Mouse (Mus musculus): ENCODE data around the gene Phactr2.
A peak's percentile ranks its signal among the peaks of the same experiment; 100 is the strongest.

The Phactr2 gene

DNA sequence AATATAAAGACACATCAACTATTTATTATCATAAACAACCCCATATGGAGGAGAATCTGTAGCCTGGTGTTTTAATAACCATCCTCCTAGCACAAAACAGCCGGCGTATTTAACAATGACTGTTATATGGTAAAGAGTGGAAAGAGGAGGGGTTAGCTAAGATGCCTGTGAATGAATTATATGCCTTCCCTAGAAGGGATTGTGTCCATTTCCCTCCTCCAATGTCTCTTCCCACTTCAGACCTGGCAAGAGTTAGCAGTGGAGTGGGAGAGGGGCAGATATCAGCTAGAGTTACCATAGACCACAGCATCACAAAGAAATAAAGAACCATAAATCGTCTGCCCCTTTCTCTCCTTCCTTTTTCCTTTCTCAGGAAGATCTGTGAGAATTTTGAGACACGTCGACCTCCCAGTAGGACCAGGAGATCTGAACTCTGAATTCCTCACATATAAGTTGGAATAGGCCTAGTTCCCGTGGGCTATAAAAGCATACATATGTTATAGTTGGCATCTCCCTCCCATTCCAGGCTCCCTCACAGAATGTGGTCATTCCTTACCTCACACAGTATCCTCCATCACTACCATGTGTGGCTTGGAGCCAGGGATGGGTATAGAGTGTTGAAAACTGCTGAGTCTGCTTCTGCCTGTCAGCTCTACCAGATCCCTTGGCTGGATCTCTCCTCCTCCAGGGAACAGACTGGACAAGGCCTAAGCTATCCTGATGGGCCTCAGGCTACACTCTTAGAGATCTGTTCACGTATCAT, 25.7 kb downstream of the Phactr2 start:
- no peak for DNase-seq (ENCODE audit: low spot score in 2 of 2)

DNA sequence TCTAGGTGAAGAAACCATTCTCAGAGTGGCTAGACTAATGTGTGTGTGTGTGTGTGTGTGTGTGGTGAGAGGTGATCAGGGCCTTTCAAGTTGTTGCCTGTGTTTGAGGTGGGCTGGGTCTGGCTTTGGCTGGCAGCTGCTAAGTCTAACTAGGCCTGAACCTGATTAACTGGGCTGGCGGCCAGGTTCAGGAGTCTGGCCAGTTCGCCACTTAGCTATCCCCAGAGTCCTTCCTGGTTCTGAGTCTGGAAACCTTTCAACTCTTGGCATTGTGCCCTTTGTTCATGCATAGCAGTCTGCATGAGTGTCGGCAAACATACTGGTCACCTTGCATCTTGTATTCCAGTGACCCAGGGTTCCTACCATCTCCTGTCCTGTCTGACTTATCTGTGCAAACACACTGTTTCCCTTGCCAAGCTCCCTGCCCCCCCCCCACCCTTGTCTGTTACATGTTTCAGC, 27.4 kb downstream of the Phactr2 start:
- no peak for DNase-seq (ENCODE audit: low spot score in 2 of 2)

DNA sequence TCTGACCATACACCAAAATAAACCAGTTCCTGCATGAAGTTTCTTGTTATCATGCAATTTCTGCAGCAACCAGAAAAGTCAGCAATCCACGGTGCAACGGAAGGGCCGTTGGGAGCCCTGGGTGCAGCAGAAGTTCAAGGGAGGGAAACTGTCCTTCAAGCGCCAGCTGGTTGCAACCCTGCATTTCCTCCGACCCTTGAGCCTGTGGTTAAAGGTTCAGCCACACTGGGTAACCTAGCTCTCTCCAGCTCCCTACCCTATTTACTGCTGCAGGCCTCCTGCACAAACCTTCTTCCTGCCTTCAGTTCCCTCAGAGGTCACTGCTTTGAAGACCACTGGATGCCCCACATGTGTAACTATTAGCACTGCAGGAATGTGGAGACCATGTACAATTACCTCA, 30.0 kb downstream of the Phactr2 start:
- DNase-seq (ENCODE audit: low spot score in 2 of 2): no peak

DNA sequence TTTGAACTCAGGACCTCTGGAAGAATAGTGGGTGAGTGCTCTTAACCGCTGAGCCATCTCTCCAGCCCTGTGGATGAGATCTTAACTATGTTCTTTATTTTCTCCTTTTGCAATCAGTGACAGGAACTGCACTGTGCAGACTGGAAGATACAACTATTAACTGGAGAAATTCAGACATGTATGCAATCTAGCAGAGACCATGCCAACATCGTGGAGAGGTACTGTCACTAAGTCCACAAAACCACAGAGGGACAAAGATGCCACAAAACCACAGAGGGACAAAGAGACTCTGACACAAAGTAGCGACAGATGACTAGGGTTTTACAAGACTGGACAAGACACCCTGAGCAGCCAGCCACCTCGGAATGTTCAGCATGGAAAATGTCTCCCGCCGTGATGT, 30.6 kb downstream of the Phactr2 start:
- no peak for DNase-seq (ENCODE audit: low spot score in 2 of 2)

DNA sequence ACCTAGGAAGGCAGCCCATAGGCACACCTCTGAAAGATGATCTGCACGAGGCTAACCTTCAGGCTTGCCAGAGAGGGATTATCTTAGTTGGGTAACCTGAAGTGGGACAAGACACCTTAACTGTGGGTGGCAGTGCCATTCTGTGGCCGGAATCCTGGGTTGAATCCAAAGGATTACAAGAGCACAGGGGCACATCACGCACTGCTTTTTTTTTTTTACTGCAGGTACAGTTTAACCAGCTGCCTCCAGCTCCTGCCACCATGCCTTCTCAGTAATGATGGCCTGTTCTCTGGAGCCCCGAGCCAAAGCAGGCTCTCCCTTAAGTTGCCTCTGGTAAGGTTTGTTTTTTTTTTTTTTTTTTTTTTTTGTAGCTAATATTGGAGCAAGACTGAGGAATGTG, 33.9 kb downstream of the Phactr2 start:
- DNase-seq (ENCODE audit: low spot score in 2 of 2): no peak

DNA sequence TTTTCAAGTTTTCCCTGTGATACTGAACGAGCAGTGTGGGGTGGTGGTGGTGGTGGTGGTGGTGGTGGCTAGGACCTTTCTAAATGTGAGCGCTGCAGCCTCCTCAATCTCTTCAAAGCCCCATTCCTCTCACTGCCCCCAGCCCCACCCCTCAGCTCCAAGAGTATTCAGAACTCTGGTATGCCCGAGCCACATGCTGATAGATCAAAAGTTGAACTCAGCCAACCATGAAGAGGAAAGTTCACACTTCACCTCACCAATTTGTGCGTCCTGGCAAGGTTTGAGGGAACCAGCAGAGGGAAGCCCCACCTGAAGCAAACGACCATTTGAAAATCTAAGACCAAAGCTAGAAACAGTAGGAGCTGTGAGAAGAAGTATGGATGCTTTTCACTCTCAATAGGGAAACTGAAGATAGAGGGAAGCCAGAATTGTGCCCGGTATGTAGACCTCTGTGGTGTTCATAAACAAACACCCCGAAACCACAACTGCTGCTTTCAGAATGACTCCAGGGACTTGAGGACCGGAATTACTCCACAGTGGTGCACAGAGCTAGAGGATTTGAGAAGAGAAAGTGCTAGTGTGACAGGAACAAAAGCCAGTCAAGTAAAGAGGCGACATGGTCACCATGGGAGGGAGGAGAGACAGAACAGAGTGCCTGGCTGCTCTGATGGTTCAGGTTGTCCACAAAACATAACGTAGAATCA, 35.9 kb downstream of the Phactr2 start:
- DNase-seq (ENCODE audit: low spot score in 2 of 2): no peak

DNA sequence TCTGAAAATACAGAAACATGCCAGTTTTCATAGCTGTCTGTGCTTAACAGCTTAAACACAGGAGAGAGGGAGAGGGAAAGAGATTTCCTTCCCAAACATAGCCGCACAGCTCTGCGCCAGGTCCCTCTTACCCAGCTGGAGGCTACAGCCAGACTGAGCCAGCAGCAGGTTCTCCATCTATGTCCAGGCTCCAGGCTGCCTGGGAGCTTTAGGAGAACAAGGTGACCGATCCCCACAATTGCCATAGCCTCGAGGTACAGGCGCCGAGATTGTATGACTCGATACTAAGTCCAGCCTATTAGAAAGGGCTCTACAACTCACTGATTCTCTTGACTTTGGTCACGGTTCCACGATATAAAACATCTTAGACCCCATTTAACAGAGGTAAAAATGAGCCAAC, 37.2 kb downstream of the Phactr2 start:
- no peak for DNase-seq (ENCODE audit: low spot score in 2 of 2)

DNA sequence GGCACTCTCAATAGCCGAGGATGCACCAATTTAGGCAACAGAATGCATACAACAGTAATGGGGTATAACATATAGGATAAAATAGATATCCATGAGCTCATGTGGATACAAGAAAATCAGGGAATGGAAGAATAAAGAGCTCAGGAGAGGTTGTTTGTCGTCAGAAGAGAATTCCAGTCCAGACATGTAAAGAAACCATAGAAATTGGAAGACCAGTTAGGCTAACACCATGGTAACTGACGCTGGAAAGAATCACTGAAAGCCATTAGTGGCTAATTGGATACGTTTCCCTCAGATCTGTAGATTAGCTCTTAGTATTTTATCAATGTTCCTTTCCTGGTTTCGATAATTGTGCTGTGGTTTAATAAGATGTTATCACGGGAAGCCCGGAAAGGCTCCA, 41.2 kb downstream of the Phactr2 start:
- DNase-seq (ENCODE audit: low spot score in 2 of 2): no peak

DNA sequence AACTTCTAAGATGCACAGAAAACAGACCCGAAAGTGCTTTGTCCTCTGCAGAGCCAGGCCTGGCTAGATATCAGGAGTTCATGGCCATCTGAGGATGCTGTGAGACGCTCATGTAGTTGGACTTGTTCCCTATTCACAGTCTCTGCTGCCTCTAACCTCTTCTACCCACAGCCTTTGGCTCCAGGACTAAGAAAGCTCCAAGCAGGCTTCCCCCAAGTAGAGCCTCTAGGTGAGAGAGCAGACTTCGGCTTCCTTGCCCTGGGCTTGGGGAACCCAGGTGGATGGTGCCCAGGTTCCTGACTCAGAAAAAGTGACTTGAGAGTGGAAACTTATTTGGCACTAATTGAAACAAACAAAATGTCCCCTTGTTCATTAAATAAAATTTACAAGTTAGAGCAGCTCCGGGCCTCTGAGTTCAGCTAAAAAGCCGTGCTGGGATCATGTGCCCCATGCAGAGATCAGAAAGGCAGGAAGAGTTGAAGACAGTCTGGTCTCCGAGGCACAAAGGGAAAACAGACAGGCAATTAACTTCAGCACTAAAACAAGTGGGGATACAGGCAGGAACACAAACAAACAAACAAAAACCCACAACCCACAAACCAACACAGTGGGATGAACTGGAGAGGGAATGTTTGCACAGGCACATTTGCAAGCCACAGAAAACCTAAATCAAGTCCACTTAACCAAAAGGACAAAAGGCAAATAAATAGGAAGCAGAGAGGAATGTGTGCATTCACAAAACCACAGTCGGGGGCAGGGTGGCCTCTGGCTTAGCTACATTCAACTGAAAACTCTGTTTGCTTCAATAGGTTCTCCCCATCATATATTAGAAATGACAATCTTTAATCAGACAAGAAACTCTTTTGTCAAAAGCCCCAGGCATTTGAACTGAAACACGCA, 42.3 kb downstream of the Phactr2 start:
- no peak for DNase-seq (ENCODE audit: low spot score in 2 of 2)

DNA sequence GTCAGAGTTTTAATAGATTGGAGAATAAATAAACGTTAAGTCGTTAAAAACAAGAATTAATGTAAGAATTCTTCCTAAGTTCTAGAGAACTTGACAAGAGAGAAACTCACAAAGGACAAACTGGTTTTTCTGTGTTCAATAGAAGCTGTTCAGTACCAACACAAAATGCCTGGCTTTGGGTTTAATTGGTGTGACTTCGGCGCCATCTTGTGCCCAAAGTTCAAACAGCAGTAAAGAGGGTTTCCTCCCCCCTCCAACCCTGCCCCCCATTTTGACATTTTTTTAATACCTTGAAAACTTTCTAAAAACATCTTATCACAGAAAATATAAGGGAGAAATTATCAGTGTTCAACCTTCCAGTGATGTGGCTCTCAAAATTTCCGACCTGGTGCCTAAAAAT, 44.4 kb downstream of the Phactr2 start:
- DNase-seq (ENCODE audit: low spot score in 2 of 2): peak in 1 of 2 experiments; percentile 44

DNA sequence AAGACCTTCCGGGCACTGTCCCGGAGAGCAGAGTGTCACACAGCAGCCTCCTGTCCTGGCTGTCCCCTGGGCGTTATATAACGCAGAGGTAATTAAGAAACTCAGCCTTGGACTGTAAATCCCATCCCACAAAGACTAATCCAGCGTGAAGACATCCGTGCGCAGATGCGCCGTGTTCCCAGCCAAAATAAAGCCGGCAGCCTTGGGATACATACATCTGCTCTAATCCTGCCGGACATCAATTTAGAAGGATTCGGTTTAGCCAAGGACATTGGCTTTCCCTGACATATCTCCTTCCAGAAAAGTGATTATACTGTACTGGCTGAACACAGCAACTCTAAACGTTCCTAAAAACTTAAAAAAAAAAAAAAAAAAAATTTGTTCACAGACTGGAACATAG, 45.0 kb downstream of the Phactr2 start:
- DNase-seq (ENCODE audit: low spot score in 2 of 2): no peak

DNA sequence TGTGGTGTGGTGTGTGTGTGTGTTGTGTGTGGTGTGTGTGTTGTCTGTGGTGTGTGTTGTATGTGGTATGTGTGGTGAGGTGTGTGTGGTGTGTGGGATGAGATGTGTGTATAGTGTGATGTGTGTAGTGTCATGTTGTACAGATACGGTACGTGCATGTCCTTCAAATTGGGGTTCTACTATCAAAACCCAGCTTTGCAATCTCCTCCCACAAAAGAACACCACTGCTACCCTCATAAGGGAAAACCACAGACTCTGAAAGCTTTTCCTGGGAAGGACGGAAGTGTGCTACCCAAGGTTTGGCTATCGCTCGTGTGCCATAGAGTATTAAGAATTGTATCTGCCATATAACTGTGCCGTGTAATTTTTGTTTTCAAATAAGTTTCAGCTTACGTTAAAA, 45.7 kb downstream of the Phactr2 start:
- no peak for DNase-seq (ENCODE audit: low spot score in 2 of 2)

DNA sequence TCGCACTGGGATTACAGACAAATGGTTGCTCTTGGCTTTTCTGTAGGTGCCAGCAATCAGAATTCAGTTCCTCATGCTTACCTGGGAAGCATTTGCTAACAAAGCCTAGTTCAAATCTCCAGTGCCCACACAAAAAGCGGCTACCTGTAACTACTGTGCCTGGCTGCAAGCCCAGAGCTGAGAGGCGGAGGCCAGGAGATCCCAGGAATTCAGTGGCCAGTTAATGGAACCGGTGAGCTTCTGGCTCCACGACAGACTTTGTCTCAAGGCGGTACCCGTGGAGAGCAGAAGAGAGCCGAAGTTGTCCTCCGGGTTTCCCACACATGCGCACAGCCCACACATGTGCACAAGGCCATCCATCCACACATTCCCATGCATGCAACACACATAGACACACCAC, 46.6 kb downstream of the Phactr2 start:
- DNase-seq (ENCODE audit: low spot score in 2 of 2): no peak

DNA sequence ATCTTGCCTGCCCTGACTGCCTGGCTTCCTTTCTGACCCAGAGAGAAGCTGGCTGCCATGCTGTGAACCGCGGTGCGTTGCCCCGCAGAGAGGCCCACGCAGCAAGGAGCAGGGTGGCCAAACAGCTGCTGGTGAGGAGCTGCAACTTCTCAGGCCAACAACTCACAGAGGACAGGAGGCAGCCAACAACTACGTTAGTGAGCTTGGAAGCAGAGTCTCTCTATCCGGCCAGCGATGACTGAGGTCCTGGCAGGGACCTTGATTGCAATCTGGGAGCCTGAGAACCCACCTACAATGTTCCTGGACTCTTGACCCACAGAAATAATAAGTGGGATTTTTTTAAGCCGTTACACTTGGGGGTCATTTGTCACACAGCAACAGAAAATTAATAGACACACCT, 49.0 kb downstream of the Phactr2 start:
- DNase-seq (ENCODE audit: low spot score in 2 of 2): no peak

DNA sequence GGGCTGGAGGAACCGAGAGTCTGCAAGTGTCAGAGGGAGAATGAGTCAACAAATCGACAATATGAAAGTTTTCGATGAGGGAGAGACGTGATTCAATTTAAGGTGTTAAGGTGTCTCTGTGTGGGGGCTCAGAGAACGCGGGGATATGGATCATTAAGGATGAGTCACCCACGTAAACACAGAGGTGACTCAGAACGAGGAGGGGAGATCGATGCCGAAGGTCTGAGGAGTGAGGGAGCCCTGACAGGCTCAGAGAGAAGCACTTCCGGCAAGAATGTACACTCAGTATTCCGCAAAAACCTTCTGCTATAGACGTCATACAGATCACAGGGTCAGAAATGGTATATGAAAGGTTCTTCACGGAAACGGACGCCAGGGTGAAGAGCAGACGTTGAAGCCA, 49.7 kb downstream of the Phactr2 start:
- no peak for DNase-seq (ENCODE audit: low spot score in 2 of 2)

DNA sequence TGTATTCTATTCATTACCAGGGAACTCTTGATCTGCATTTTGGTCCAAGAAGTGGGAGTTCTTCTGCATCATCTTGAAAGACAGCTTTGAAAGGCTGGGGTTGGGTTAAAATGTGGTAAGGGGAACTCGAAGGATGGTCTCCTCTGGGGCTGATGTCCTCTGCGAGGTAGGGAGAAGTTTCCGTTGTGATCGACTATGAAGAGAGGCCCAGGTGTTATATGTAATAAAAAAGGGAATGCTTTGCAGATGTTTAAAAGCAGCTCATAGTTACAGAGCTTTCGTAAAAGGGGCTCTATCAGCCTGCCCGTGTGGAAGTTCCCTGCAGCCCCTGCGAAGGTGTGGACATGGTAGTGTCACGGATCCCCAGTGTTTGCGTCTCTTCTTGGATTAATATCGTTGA, 50.2 kb downstream of the Phactr2 start:
- DNase-seq (ENCODE audit: low spot score in 2 of 2): no peak

DNA sequence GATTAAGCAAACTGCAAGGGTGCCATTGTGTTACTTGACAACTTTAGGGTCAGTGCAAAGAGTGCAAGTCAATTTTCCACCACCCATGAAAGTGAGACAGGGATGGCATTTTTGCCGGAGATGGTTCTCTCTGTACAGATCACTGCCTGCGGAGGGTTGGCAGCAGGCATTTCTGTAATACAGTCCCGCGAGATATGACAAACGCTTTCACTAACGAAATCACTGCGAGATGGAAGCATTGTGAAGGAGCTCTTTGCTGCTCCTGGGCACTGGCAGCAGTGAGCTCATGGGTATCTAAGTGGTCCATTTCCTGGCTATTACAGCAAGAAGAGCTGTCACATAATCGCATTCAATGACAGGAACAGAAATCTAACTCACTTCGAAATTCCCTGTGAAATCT, 52.1 kb downstream of the Phactr2 start:
- DNase-seq (ENCODE audit: low spot score in 2 of 2): no peak

DNA sequence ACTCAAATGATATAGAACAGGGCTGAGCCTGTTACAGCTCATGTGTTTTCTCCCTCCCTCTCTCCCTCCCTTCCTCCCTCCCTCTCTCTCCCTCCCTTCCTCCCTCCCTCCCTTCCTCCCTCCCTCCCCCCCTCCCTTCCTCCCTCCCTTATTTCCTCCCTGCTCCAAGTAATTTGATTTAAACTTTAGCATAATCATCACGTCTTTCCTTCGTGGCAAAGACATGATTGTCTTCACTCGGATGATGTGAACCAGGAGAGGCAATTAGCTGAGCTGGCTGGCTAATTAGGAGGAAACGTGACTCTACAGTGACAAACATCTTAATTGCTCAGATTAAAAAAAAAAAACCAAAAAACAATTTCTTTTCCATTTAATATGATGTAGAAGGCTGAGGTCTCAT, 55.0 kb downstream of the Phactr2 start:
- DNase-seq (ENCODE audit: low spot score in 2 of 2): no peak

DNA sequence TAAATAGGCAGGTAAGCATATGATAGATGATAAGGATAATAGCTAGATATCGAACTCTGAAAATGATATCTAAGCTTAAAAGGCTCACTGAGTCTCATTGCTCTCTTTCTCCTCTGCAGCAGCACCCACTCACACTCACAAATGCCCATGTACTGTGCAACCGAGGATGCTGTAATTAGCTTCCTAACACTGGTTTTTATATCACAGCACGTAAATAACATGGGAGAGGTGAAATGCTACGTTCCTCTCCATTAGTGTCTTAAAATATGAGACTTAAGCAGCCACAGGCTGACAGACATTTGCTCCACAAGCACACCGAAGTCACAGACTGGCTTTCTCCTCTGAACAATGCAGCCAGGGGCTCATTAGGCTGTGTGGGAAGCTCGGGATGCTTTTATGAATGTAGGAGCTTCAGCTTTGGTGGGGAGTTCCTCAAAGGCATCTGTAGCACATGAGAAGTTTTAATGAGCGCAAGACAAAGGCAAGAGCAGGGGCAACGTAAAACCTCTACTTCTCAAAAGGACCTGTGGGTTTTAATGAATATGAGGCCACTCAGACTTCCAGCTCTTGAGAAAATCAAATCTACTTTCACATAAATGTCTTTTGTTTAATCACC, 58.6 kb downstream of the Phactr2 start:
- DNase-seq (ENCODE audit: low spot score in 2 of 2): no peak

DNA sequence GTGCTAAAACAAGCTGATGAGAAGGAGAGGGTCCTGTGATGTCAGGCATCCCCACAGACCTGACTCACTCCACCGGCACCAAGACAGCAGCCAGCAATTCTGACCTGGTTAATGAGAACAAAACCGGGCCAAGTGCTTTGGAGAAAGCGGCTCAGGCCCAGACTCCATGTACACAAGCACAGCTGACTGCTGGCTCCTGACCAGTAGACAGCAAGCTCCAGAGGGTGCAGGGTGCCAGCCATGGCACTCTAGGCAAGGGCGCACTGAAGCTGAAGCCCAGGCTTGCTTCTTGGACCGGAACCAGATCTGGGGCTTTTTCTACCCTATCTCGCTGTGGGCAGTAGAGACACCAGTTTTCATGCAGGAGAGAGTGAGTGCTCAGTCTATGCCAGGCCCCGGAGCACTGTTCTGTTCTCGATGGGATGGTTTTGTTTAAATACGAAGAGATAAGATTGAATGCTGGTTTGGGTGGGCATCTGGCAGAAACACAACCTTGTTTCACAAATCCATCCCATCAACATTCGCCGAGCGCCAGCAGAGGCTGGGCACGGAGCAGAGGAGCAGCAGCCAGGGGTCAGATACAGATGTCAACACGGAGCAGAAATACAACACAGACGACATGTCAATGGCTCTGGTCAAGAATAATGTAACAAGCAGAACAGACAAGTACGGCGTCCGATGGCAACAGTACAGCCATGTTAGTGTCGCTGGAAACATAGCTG, 61.8 kb downstream of the Phactr2 start:
- DNase-seq (ENCODE audit: low spot score in 2 of 2): no peak

DNA sequence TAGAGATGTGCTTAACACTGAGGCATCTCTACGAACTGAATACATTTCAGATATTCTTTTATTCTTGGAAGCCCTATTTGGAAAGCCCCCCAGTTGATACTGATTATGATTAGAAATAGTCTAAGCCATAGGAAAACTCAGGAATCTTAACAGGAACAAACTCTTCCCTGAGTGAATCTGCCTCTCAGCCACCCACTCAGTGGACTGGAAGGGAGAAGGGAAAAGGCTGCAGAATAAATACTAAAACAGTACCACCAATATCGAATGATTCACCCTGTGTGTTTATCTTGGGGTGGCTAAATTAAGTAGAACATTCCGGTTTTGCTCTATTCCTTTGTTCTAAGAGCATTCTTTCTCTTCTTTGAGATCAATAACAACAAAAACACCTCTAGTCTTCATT, 63.2 kb downstream of the Phactr2 start:
- no peak for DNase-seq (ENCODE audit: low spot score in 2 of 2)

Measured in thymus, postnatal 10 days (tissue).